Mouse (Mus musculus) heart, postnatal 0 days (tissue): ENCODE data around the gene Fmnl1.

ENCODE experiments used
- CTCF ChIP-seq: IDR thresholded peaks from 2 replicates; pipeline ENCODE4 v1.5.1; 2016; ENCODE audit warnings: antibody characterized with exemption, control low read depth, low read depth
- EP300 ChIP-seq: IDR thresholded peaks from 2 replicates; pipeline ENCODE4 v1.6.1; 2016; ENCODE audit warnings: antibody characterized with exemption, low read depth

DNA sequence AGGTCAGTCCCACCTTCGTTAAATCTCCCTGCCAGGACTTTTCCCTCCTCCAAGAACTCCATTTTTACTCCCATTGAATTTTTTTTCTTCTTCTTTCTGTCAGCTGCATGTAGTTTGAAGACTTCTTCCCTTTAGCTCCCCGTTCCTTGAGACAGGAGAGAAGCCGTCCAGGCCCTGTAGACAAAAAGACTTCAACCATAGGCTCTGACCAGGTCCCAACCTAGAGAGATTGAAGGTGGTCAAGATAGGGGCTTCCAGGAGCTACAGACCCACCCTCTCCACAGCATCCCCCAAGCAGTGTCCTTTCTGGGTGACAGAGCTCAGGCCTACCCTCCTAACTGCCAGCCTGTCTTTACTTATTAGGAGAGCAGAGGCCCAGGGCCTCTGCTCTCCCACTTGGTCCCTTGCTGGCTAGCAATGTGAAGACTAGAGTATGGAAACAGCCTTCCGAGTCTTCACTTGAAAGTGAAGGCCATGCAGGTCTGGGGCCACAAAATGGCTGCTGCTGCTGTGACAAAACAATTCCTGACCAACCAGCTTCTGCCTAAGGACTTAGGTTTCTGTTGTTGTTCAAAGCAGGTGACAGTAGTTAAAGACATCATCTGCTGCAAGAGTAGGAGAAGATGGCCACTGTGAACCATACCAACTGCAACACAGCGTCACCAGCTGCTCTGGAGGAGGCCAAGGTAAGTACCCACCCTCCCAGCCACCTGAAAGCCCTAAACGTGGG lies 37.3 kb upstream of the Fmnl1 start:
- no peak for TF ChIP-seq CTCF
- TF ChIP-seq EP300 = no peak
